Mouse (Mus musculus) MEL (cell line): ENCODE measurements around the gene Tnfrsf8. TPM values are rescaled to one million over a fixed set of nuclear protein-coding genes. Genes with fewer than 3 reads are reported as not detected.

Source experiments
- DNase-seq: peaks from one replicate; pipeline ENCODE4 v3.0.0; 2011; ENCODE audit warnings: low read depth, low spot score
- H3K27ac ChIP-seq: 2 replicates; pipeline ENCODE4 v1.5.1; 2012; ENCODE audit warnings: low read depth, mild to moderate bottlenecking, control low read depth, low read length, moderate library complexity; ENCODE audit not compliant: control insufficient read depth
- H3K27me3 ChIP-seq, 2 experiments: fragments of 150-350 bp in 1 of 2; sonication (generic) in 1 of 2; 2 replicates each; pipeline ENCODE4 v1.6.1; 2012; ENCODE audit warnings: low read length in 2 of 2, mild to moderate bottlenecking in 2 of 2, improper control_type of control experiment in 1 of 2, moderate library complexity in 1 of 2; ENCODE audit not compliant: insufficient read depth in 2 of 2, control insufficient read depth in 1 of 2
- H3K36me3 ChIP-seq, 2 experiments: 2 replicates each; pipeline ENCODE4 v1.6.1; 2012 to 2014; ENCODE audit warnings: low read length in 2 of 2, improper control_type of control experiment in 1 of 2, inconsistent platforms in 1 of 2, mild to moderate bottlenecking in 1 of 2; ENCODE audit not compliant: insufficient read depth in 2 of 2, control insufficient read depth in 1 of 2
- H3K4me1 ChIP-seq, 2 experiments: fragments of 150-350 bp in 1 of 2; sonication (generic) in 1 of 2; 2 replicates each; pipeline ENCODE4 v1.6.1; 2012; ENCODE audit warnings: low read length in 2 of 2, improper control_type of control experiment in 1 of 2, mild to moderate bottlenecking in 1 of 2; ENCODE audit not compliant: insufficient read depth in 2 of 2, control insufficient read depth in 1 of 2
- H3K4me3 ChIP-seq, 2 experiments: fragments of 150-350 bp in 1 of 2; sonication (generic) in 1 of 2; 2 replicates each; pipeline ENCODE4 v1.5.1; 2012; ENCODE audit warnings: low read depth in 2 of 2, low read length in 2 of 2, mild to moderate bottlenecking in 2 of 2, moderate library complexity in 2 of 2, control low read depth in 1 of 2, improper control_type of control experiment in 1 of 2; ENCODE audit not compliant: control insufficient read depth in 1 of 2, insufficient read depth in 1 of 2
- H3K79me2 ChIP-seq: 2 replicates; pipeline ENCODE4 v1.6.1; 2012; ENCODE audit warnings: mild to moderate bottlenecking, low read length, moderate library complexity; ENCODE audit not compliant: control insufficient read depth, poor library complexity, insufficient read depth
- H3K9ac ChIP-seq: 2 replicates; pipeline ENCODE4 v1.6.1; 2012; ENCODE audit warnings: low read depth, mild to moderate bottlenecking, control low read depth, low read length, moderate library complexity; ENCODE audit not compliant: control insufficient read depth, poor library complexity, severe bottlenecking
- H3K9me3 ChIP-seq: fragments of 150-350 bp; sonication (generic); replicated peaks from 2 replicates; pipeline ENCODE4 v1.6.1; 2012; ENCODE audit warnings: mild to moderate bottlenecking, low read length, improper control_type of control experiment, moderate library complexity; ENCODE audit not compliant: insufficient read depth
- CHD1 ChIP-seq: IDR thresholded peaks from 2 replicates; pipeline ENCODE4 v1.6.1; 2012; ENCODE audit warnings: low read depth, mild to moderate bottlenecking, inconsistent platforms, low read length, improper control_type of control experiment
- CTCF ChIP-seq, 3 experiments: IDR thresholded peaks in 2 of 3; conservative IDR thresholded peaks in 1 of 3; 2 replicates each; pipeline ENCODE4 v1.5.1; 2011 to 2012; ENCODE audit warnings: low read length in 3 of 3, low read depth in 2 of 3, mild to moderate bottlenecking in 2 of 3, improper control_type of control experiment in 1 of 3, inconsistent platforms in 1 of 3, mixed read lengths in 1 of 3, moderate library complexity in 1 of 3; ENCODE audit not compliant: control insufficient read depth in 1 of 3, insufficient read depth in 1 of 3, poor library complexity in 1 of 3, severe bottlenecking in 1 of 3
- E2F4 ChIP-seq: IDR thresholded peaks from 2 replicates; pipeline ENCODE4 v1.6.1; 2011; ENCODE audit warnings: low read depth, low read length, improper control_type of control experiment, borderline replicate concordance
- EP300 ChIP-seq, 2 experiments: IDR thresholded peaks; 2 replicates each; pipeline ENCODE4 v1.6.1; 2011; ENCODE audit warnings: improper control_type of control experiment in 2 of 2, low read length in 2 of 2, low read depth in 1 of 2, mild to moderate bottlenecking in 1 of 2
- ETS1 ChIP-seq: IDR thresholded peaks from 2 replicates; pipeline ENCODE4 v1.6.1; 2012; ENCODE audit warnings: low read depth, mild to moderate bottlenecking, inconsistent platforms, low read length, improper control_type of control experiment, moderate library complexity
- GATA1 ChIP-seq: IDR thresholded peaks from 2 replicates; pipeline ENCODE4 v1.6.1; 2011; ENCODE audit warnings: low read depth, low read length, improper control_type of control experiment
- JUND ChIP-seq: IDR thresholded peaks from 2 replicates; pipeline ENCODE4 v1.6.1; 2011; ENCODE audit warnings: low read depth, mild to moderate bottlenecking, improper control_type of control experiment, low read length
- MAX ChIP-seq: IDR thresholded peaks from 2 replicates; pipeline ENCODE4 v1.6.1; 2011; ENCODE audit warnings: low read length, improper control_type of control experiment
- MAZ ChIP-seq: IDR thresholded peaks from 2 replicates; pipeline ENCODE4 v1.6.1; 2012; ENCODE audit warnings: low read depth, mild to moderate bottlenecking, inconsistent platforms, low read length, improper control_type of control experiment
- MEF2A ChIP-seq: IDR thresholded peaks from 2 replicates; pipeline ENCODE4 v1.6.1; 2014; ENCODE audit warnings: low read depth, mild to moderate bottlenecking, inconsistent platforms, low read length, improper control_type of control experiment; ENCODE audit not compliant: poor library complexity, insufficient replicate concordance, severe bottlenecking; ENCODE audit errors: extremely low read depth
- MXI1 ChIP-seq: IDR thresholded peaks from 2 replicates; pipeline ENCODE4 v1.6.1; 2011; ENCODE audit warnings: mild to moderate bottlenecking, low read depth, low read length, improper control_type of control experiment
- MYB ChIP-seq: IDR thresholded peaks from 2 replicates; pipeline ENCODE4 v1.6.1; 2011; ENCODE audit warnings: mild to moderate bottlenecking, low read depth, low read length, improper control_type of control experiment
- MYC ChIP-seq: IDR thresholded peaks from 2 replicates; pipeline ENCODE4 v1.6.1; 2011; ENCODE audit warnings: low read depth, mild to moderate bottlenecking, low read length, improper control_type of control experiment, moderate library complexity
- POLR2A ChIP-seq, 2 experiments: IDR thresholded peaks; 2 replicates each; pipeline ENCODE4 v1.6.1; 2011 to 2012; ENCODE audit warnings: low read length in 2 of 2, mild to moderate bottlenecking in 2 of 2, control low read depth in 1 of 2, improper control_type of control experiment in 1 of 2, low read depth in 1 of 2, moderate library complexity in 1 of 2; ENCODE audit not compliant: control insufficient read depth in 1 of 2, insufficient read depth in 1 of 2, poor library complexity in 1 of 2
- POLR2AphosphoS5 ChIP-seq: IDR thresholded peaks from 2 replicates; pipeline ENCODE4 v1.6.1; 2012; ENCODE audit warnings: low read depth, borderline replicate concordance, mild to moderate bottlenecking, inconsistent platforms, low read length, moderate library complexity, mixed read lengths
- RAD21 ChIP-seq: IDR thresholded peaks from 2 replicates; pipeline ENCODE4 v1.6.1; 2011; ENCODE audit warnings: mild to moderate bottlenecking, low read depth, low read length, improper control_type of control experiment
- RCOR1 ChIP-seq: IDR thresholded peaks from 2 replicates; pipeline ENCODE4 v1.6.1; 2012; ENCODE audit warnings: low read depth, mild to moderate bottlenecking, inconsistent platforms, low read length, improper control_type of control experiment
- SIN3A ChIP-seq: IDR thresholded peaks from 2 replicates; pipeline ENCODE4 v1.6.1; 2012; ENCODE audit warnings: low read length, improper control_type of control experiment, inconsistent platforms
- SMC3 ChIP-seq: IDR thresholded peaks from 2 replicates; pipeline ENCODE4 v1.6.1; 2011; ENCODE audit warnings: low read depth, low read length, improper control_type of control experiment
- TBP ChIP-seq: IDR thresholded peaks from 2 replicates; pipeline ENCODE4 v1.8.0; 2011; ENCODE audit warnings: low read depth, low read length, improper control_type of control experiment
- USF1 ChIP-seq: IDR thresholded peaks from 2 replicates; pipeline ENCODE4 v1.6.1; 2014; ENCODE audit warnings: low read depth, mild to moderate bottlenecking, inconsistent platforms, low read length, improper control_type of control experiment, moderate library complexity
- USF2 ChIP-seq, 2 experiments: IDR thresholded peaks; 2 replicates each; pipeline ENCODE4 v1.6.1; 2011 to 2012; ENCODE audit warnings: improper control_type of control experiment in 2 of 2, low read length in 2 of 2, borderline replicate concordance in 1 of 2, inconsistent platforms in 1 of 2, low read depth in 1 of 2, mild to moderate bottlenecking in 1 of 2; ENCODE audit not compliant: insufficient read depth in 1 of 2
- polyA plus RNA-seq, 2 experiments: library from polyadenylated mRNA; stranded (reverse) in 1 of 2; unstranded in 1 of 2; fragments of >175 nt in 1 of 2; fragments of >200 nt in 1 of 2; gene quantifications; 2 replicates each; pipeline versions ENCODE4 v1.2.1 to v1.2.4; 2012; ENCODE audit warnings: low replicate concordance in 2 of 2, low read depth in 1 of 2; ENCODE audit not compliant: insufficient read length in 2 of 2, insufficient read depth in 1 of 2, missing spikeins in 1 of 2
- total RNA-seq: library from RNA; depleted of rRNA; stranded (reverse); fragments of 300-350 nt; gene quantifications from 2 replicates; pipeline ENCODE4 v1.2.3, GENCODE M21; 2012

The Tnfrsf8 gene
- total and polyA plus RNA-seq, 3 experiments, result not detected

DNA sequence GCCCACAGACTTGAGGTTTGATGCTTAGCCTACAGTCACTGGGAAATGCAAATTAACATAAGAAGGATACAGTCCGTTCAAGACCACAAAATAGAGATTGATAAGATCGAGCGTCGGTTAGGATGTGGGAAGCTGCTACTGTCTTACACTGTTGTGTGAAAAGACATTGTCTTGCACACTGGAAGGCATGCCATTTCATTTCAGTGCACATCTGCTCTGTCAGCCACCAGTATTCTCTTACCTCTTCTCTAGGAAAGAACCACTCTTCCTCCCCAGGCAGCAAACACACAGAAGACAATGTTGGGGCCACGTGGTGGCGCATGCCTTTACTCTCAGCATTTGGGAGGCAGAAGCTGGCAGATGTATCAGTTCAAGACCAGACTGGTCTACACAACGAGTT is 2.4 kb downstream of the Tnfrsf8 start:
- Histone ChIP-seq H3K79me2 (no peaks in the 10 kb centered on the region), H3K4me1 (peaks cover 6 to 17% of the 10 kb centered on the region in 2 experiments), H3K9me3 (no peaks in the 10 kb centered on the region)
- peak; percentile 63 for DNase-seq
- no peak for TF ChIP-seq POLR2A (IDR thresholded peaks at IDR 0.05; ENCODE audit: control insufficient read depth in 1 of 2, insufficient read depth in 1 of 2, low read depth in 1 of 2, low read length in 2 of 2, poor library complexity in 1 of 2)
- no peak for TF ChIP-seq RCOR1
- TF ChIP-seq MAX, result no peak
- no peak for TF ChIP-seq MEF2A
- no peak for TF ChIP-seq CHD1
- no peak for TF ChIP-seq SIN3A
- TF ChIP-seq MXI1, result peak; percentile 44
- TF ChIP-seq CTCF (IDR thresholded peaks at IDR 0.05 in 2 of 3, conservative IDR thresholded peaks at IDR 0.05 in 1 of 3; ENCODE audit: control insufficient read depth in 1 of 3, insufficient read depth in 1 of 3, low read depth in 2 of 3, low read length in 3 of 3, poor library complexity in 1 of 3, severe bottlenecking in 1 of 3), result peak in 2 of 3 experiments; percentile 12 to 22; a peak in 3 of 6 replicates
- peak; percentile 52 for TF ChIP-seq ETS1
- no peak for TF ChIP-seq POLR2AphosphoS5
- TF ChIP-seq EP300 (IDR thresholded peaks at IDR 0.05; ENCODE audit: low read depth in 1 of 2, low read length in 2 of 2), result peak in 1 of 2 experiments; percentile 74; a peak in 3 of 4 replicates
- TF ChIP-seq JUND, result no peak
- TF ChIP-seq SMC3, result no peak; the same call in 1 of the 2 replicates
- TF ChIP-seq GATA1, result peak; percentile 54
- no peak for TF ChIP-seq E2F4
- no peak for TF ChIP-seq MAZ
- no peak for TF ChIP-seq RAD21
- 0 out of 2 replicates have a peak, but pooled peaks have one; percentile 22 for TF ChIP-seq TBP
- no peak for TF ChIP-seq MYC
- TF ChIP-seq USF2 (IDR thresholded peaks at IDR 0.05; ENCODE audit: borderline replicate concordance in 1 of 2, insufficient read depth in 1 of 2, low read depth in 1 of 2, low read length in 2 of 2), result no peak
- peak; percentile 48 for TF ChIP-seq USF1
- TF ChIP-seq MYB, result peak; percentile 77
- TF ChIP-seq, all 39 proteins: peak for 8
- no peak overlapping the region for H3K4me3 ChIP-seq
- H3K36me3 ChIP-seq, result peaks cover 0 to 6% of the 10 kb centered on the region in 2 experiments; a peak in 1 of 4 replicates
- H3K27me3 ChIP-seq, result no peaks in the 10 kb centered on the region
- H3K27ac ChIP-seq, result peak overlapping the region; percentile 11; the same call in 1 of the 2 replicates
- no peak overlapping the region for H3K9ac ChIP-seq
